Mouse (Mus musculus) forebrain, postnatal 0 days (tissue): Measurements from ENCODE around the gene Hexb. TPM values are rescaled to one million over a fixed set of nuclear protein-coding genes. Genes with fewer than 3 reads are reported as not detected.

Source experiments
- ATAC-seq: fragments of 200-750 bp; cut with Nextera tagmentation; 2 replicates; pipeline ENCODE4 v1.8.0; 2017; ENCODE audit warnings: mild to moderate bottlenecking, moderate library complexity
- DNase-seq: peaks from one replicate; pipeline ENCODE4 v3.0.0-alpha.2; 2015
- H3K27ac ChIP-seq: fragments of 300-500 bp; sonication (generic); 2 replicates; pipeline ENCODE4 v1.5.1; 2014; ENCODE audit warnings: low read depth, mild to moderate bottlenecking, antibody characterized with exemption, low read length, moderate library complexity, mixed read lengths
- H3K27me3 ChIP-seq: fragments of 300-500 bp; sonication (generic); 2 replicates; pipeline ENCODE4 v1.6.1; 2014; ENCODE audit warnings: mild to moderate bottlenecking, low read length, mixed read lengths; ENCODE audit not compliant: insufficient read depth
- H3K36me3 ChIP-seq: fragments of 300-500 bp; sonication (generic); 2 replicates; pipeline ENCODE4 v1.6.1; 2014; ENCODE audit warnings: mild to moderate bottlenecking, moderate library complexity; ENCODE audit not compliant: insufficient read depth
- H3K4me1 ChIP-seq: fragments of 300-500 bp; sonication (generic); 2 replicates; pipeline ENCODE4 v1.6.1; 2014; ENCODE audit warnings: antibody characterized with exemption; ENCODE audit not compliant: insufficient read depth
- H3K4me2 ChIP-seq: fragments of 300-500 bp; sonication (generic); 2 replicates; pipeline ENCODE4 v1.6.1; 2014; ENCODE audit warnings: low read depth, mild to moderate bottlenecking, moderate library complexity
- H3K4me3 ChIP-seq: fragments of 300-500 bp; sonication (generic); 2 replicates; pipeline ENCODE4 v1.5.1; 2014; ENCODE audit warnings: low read depth, low read length, mixed read lengths
- H3K9ac ChIP-seq: fragments of 300-500 bp; sonication (generic); 2 replicates; pipeline ENCODE4 v1.6.1; 2014; ENCODE audit warnings: mild to moderate bottlenecking
- H3K9me3 ChIP-seq: fragments of 300-500 bp; sonication (generic); 2 replicates; pipeline ENCODE4 v1.6.1; 2016; ENCODE audit warnings: low read length
- CTCF ChIP-seq: sonication (generic); IDR thresholded peaks from 2 replicates; pipeline ENCODE4 v1.5.1; 2016; ENCODE audit warnings: antibody characterized with exemption, control low read depth, low read depth
- WGBS: fragments of 180-500 bp; shearing (Covaris S2); extraction: QIAGEN DNeasy Blood & Tissue Kit; methylation state at CpG from one replicate; pipeline ENCODE4 v1.1.7; 2014; 5-methylcytosine and 5-hydroxymethylcytosine counted together
- polyA plus RNA-seq: library from polyadenylated mRNA; unstranded; fragments of >200 nt; fragmentation: Nextera tagmentation; extraction: Ambion mirVana; gene quantifications from 2 replicates; pipeline ENCODE4 v1.2.1, GENCODE M21; 2015
- total RNA-seq: library from RNA; depleted of rRNA; stranded (reverse); fragments of >200 nt; gene quantifications from 2 replicates; pipeline ENCODE4 v1.2.3, GENCODE M21; 2014

Gene Hexb
- total and polyA plus RNA-seq, 2 experiments from 2014 or later = 50.6 to 54.3 TPM

GRCm38 (mm10) chr13:97223856-97224255 lies 25.7 kb upstream of the Hexb start:
- Histone ChIP-seq H3K4me3 (no peak overlapping the region), H3K27me3 (no peaks in the 10 kb centered on the region), H3K9ac (no peak overlapping the region), H3K27ac (no peak overlapping the region), H3K4me1 (no peaks in the 10 kb centered on the region), H3K9me3 (no peaks in the 10 kb centered on the region), H3K36me3 (no peaks in the 10 kb centered on the region), H3K4me2 (no peak overlapping the region)
- no peak for TF ChIP-seq CTCF
- no peak for ATAC-seq
- no peak for DNase-seq
- 89% methylated on average over 8 of the region's 8 CpGs for WGBS

GRCm38 (mm10) chr13:97220022-97220421 lies 21.9 kb upstream of the Hexb start:
- Histone ChIP-seq H3K4me1 (no peaks in the 10 kb centered on the region), H3K4me2 (no peak overlapping the region), H3K36me3 (no peaks in the 10 kb centered on the region), H3K27ac (no peak overlapping the region), H3K9ac (no peak overlapping the region), H3K9me3 (no peaks in the 10 kb centered on the region), H3K4me3 (no peak overlapping the region), H3K27me3 (no peaks in the 10 kb centered on the region)
- DNase-seq (no peak), ATAC-seq (no peak)
- no peak for TF ChIP-seq CTCF
- WGBS = 92% methylated on average over 3 of the region's 3 CpGs

- Histone ChIP-seq H3K9ac (no peak overlapping the region), H3K9me3 (no peaks in the 10 kb centered on the region), H3K4me3 (no peak overlapping the region), H3K4me2 (no peak overlapping the region), H3K36me3 (no peaks in the 10 kb centered on the region), H3K27ac (no peak overlapping the region), H3K27me3 (no peaks in the 10 kb centered on the region), H3K4me1 (no peaks in the 10 kb centered on the region)
- DNase-seq = no peak
- no peak for TF ChIP-seq CTCF
- 83% methylated on average over 5 of the region's 5 CpGs for WGBS
- ATAC-seq = no peak
Observed at GRCm38 (mm10) chr13:97216196-97216595, 18.0 kb upstream of the Hexb start.

GRCm38 (mm10) chr13:97215563-97215962 lies 17.4 kb upstream of the Hexb start:
- no peak overlapping the region for H3K27ac ChIP-seq
- DNase-seq (no peak), ATAC-seq (peak; percentile 25; the same call in 1 of the 2 replicates)
- no peak overlapping the region for H3K4me2 ChIP-seq
- no peaks in the 10 kb centered on the region for H3K4me1 ChIP-seq
- WGBS = 14% methylated on average over 4 of the region's 4 CpGs
- no peak overlapping the region for H3K9ac ChIP-seq
- no peaks in the 10 kb centered on the region for H3K27me3 ChIP-seq
- no peak overlapping the region for H3K4me3 ChIP-seq
- no peak for TF ChIP-seq CTCF
- no peaks in the 10 kb centered on the region for H3K36me3 ChIP-seq
- H3K9me3 ChIP-seq = no peaks in the 10 kb centered on the region

GRCm38 (mm10) chr13:97214583-97215268 lies 16.6 kb upstream of the Hexb start:
- 46% methylated on average over 3 of the region's 3 CpGs for WGBS
- H3K9ac ChIP-seq = no peak overlapping the region
- no peak for TF ChIP-seq CTCF
- H3K4me2 ChIP-seq = no peak overlapping the region
- no peak overlapping the region for H3K4me3 ChIP-seq
- no peaks in the 10 kb centered on the region for H3K4me1 ChIP-seq
- DNase-seq (no peak), ATAC-seq (peak; percentile 65; the same call in 1 of the 2 replicates)
- H3K27ac ChIP-seq = no peak overlapping the region
- no peaks in the 10 kb centered on the region for H3K9me3 ChIP-seq
- H3K36me3 ChIP-seq = no peaks in the 10 kb centered on the region
- no peaks in the 10 kb centered on the region for H3K27me3 ChIP-seq

GRCm38 (mm10) chr13:97208500-97209010 lies 10.4 kb upstream of the Hexb start:
- Histone ChIP-seq H3K27ac (no peak overlapping the region), H3K9me3 (no peaks in the 10 kb centered on the region), H3K9ac (no peak overlapping the region; the same call in 1 of the 2 replicates), H3K4me2 (no peak overlapping the region), H3K4me3 (no peak overlapping the region), H3K4me1 (no peaks in the 10 kb centered on the region), H3K27me3 (no peaks in the 10 kb centered on the region), H3K36me3 (no peaks in the 10 kb centered on the region)
- TF ChIP-seq CTCF = no peak
- no peak for ATAC-seq
- WGBS = 68% methylated on average over 3 of the region's 3 CpGs
- DNase-seq = no peak

GRCm38 (mm10) chr13:97208112-97208478 lies 9.9 kb upstream of the Hexb start:
- no peak for TF ChIP-seq CTCF
- H3K4me2 ChIP-seq = no peak overlapping the region
- no peak overlapping the region for H3K4me3 ChIP-seq
- H3K27me3 ChIP-seq = no peaks in the 10 kb centered on the region
- no peaks in the 10 kb centered on the region for H3K4me1 ChIP-seq
- no peak overlapping the region; the same call in 1 of the 2 replicates for H3K9ac ChIP-seq
- no peaks in the 10 kb centered on the region for H3K9me3 ChIP-seq
- WGBS = 67% methylated on average over 7 of the region's 7 CpGs
- no peak for DNase-seq
- H3K36me3 ChIP-seq = no peaks in the 10 kb centered on the region
- no peak for ATAC-seq
- H3K27ac ChIP-seq = no peak overlapping the region
